Comparison of ENCODE assay signal across 8 mouse cellular contexts in genomic region chr2:32574901-32575585, GRCm38 (mm10). TPM values are rescaled to one million over a fixed set of nuclear protein-coding genes. Genes with fewer than 3 reads are reported as not detected.
A peak's percentile ranks its signal among the peaks of the same experiment; 100 is the strongest.
DNase-seq lines count a peak whose midpoint lies in the region; ATAC-seq and TF ChIP-seq lines count a peak whose summit lies in the region.

No protein-coding gene starts in this region.

- peak; percentile 34 for ATAC-seq in common myeloid progenitor, adult 5-6 weeks (replicated peaks; ENCODE audit: low read depth, poor library complexity, severe bottlenecking)
- ATAC-seq in heart, embryonic 12.5 days (ENCODE audit: insufficient number of reproducible peaks, low FRiP score) = no peak
- ATAC-seq in liver, embryonic 16.5 days (ENCODE audit: low read depth) = no peak
- no peak; the same call in 1 of the 2 replicates for ATAC-seq in neural tube, embryonic 13.5 days (ENCODE audit: low read depth)

- no peaks in the 10 kb centered on the region for H3K36me3 ChIP-seq in thymus, adult 2 months (ENCODE audit: control insufficient read depth, insufficient read depth, low read length)
- peaks cover 11% of the 10 kb centered on the region for H3K36me3 ChIP-seq in heart, embryonic 12.5 days
- peaks cover 5% of the 10 kb centered on the region; the same call in 1 of the 2 replicates for H3K36me3 ChIP-seq in liver, embryonic 16.5 days (ENCODE audit: control insufficient read depth, insufficient read depth)
- peaks cover 11% of the 10 kb centered on the region; the same call in 1 of the 2 replicates for H3K36me3 ChIP-seq in neural tube, embryonic 13.5 days

- 7% methylated on average over 26 of the region's 26 CpGs for WGBS in thymus, adult 2 months
- 3% methylated on average over 26 of the region's 26 CpGs for WGBS in heart, embryonic 12.5 days
- 3% methylated on average over 26 of the region's 26 CpGs for WGBS in liver, embryonic 16.5 days (ENCODE audit: insufficient replicate concordance)
- 1% methylated on average over 26 of the region's 26 CpGs for WGBS in neural tube, embryonic 13.5 days

- H3K9me3 ChIP-seq in heart, embryonic 12.5 days (replicated peaks) = no peaks in the 10 kb centered on the region
- H3K9me3 ChIP-seq in liver, embryonic 16.5 days (replicated peaks; ENCODE audit: control insufficient read depth, low read length) = no peaks in the 10 kb centered on the region
- H3K9me3 ChIP-seq in neural tube, embryonic 13.5 days = no peaks in the 10 kb centered on the region

- peaks cover 16% of the 10 kb centered on the region for H3K4me1 ChIP-seq in thymus, adult 2 months (replicated peaks; ENCODE audit: control insufficient read depth, insufficient read depth, low read length)
- H3K4me1 ChIP-seq in heart, embryonic 12.5 days (replicated peaks) = peaks cover 22% of the 10 kb centered on the region
- H3K4me1 ChIP-seq in liver, embryonic 16.5 days (ENCODE audit: control insufficient read depth, low read depth, low read length) = peaks cover 18% of the 10 kb centered on the region
- H3K4me1 ChIP-seq in neural tube, embryonic 13.5 days (replicated peaks) = peaks cover 32% of the 10 kb centered on the region

- no peak overlapping the region for H3K27ac ChIP-seq in thymus, adult 2 months (ENCODE audit: control insufficient read depth, insufficient read depth, low read length)
- H3K27ac ChIP-seq in heart, embryonic 12.5 days (ENCODE audit: poor library complexity, severe bottlenecking) = no peak overlapping the region
- H3K27ac ChIP-seq in liver, embryonic 16.5 days (ENCODE audit: low read length) = no peak overlapping the region
- 0 out of 2 replicates have a peak overlapping the region, but pooled peaks have one; percentile 25 for H3K27ac ChIP-seq in neural tube, embryonic 13.5 days (replicated peaks)

- TF ChIP-seq POLR2A in thymus, adult 2 months (IDR thresholded peaks at IDR 0.05; ENCODE audit: control insufficient read depth, extremely low read depth, insufficient read depth, low read length, poor library complexity) = no peak

- TF ChIP-seq CTCF in thymus, adult 2 months (IDR thresholded peaks at IDR 0.05; ENCODE audit: borderline replicate concordance, control insufficient read depth, extremely low read depth, insufficient read depth, low read length, poor library complexity) = 0 out of 2 replicates have a peak, but pooled peaks have one; percentile 43

- peak; percentile 72 for DNase-seq in thymus, adult 2 months
- no peak for DNase-seq in thymus, adult 18-20 months
- peak; percentile 53 for DNase-seq in kidney, postnatal 14 days
- DNase-seq in thymus, postnatal 4 days = peak; percentile 79

- peak overlapping the region; percentile 54 for H3K9ac ChIP-seq in heart, embryonic 12.5 days
- no peak overlapping the region for H3K9ac ChIP-seq in liver, embryonic 16.5 days (ENCODE audit: low read depth, low read length)
- H3K9ac ChIP-seq in neural tube, embryonic 13.5 days = peak overlapping the region; percentile 78

- 0 out of 2 replicates have a peak overlapping the region, but pooled peaks have one; percentile 12 for H3K4me3 ChIP-seq in thymus, adult 2 months (ENCODE audit: control insufficient read depth, insufficient read depth, low read length)
- H3K4me3 ChIP-seq in heart, embryonic 12.5 days = peak overlapping the region; percentile 45
- peak overlapping the region; percentile 22 for H3K4me3 ChIP-seq in liver, embryonic 16.5 days (ENCODE audit: low read depth, low read length)
- H3K4me3 ChIP-seq in neural tube, embryonic 13.5 days = peak overlapping the region; percentile 53

- no peaks in the 10 kb centered on the region for H3K27me3 ChIP-seq in thymus, adult 2 months (ENCODE audit: control insufficient read depth, insufficient read depth, low read length)
- peaks cover 44% of the 10 kb centered on the region for H3K27me3 ChIP-seq in heart, embryonic 12.5 days (replicated peaks)
- peaks cover 23% of the 10 kb centered on the region for H3K27me3 ChIP-seq in liver, embryonic 16.5 days (ENCODE audit: control insufficient read depth, insufficient read depth, low read depth, low read length)
- H3K27me3 ChIP-seq in neural tube, embryonic 13.5 days = peaks cover 34% of the 10 kb centered on the region

- peak overlapping the region; percentile 89 for H3K4me2 ChIP-seq in heart, embryonic 12.5 days
- H3K4me2 ChIP-seq in liver, embryonic 16.5 days (ENCODE audit: low read depth, low read length) = peak overlapping the region; percentile 51
- peak overlapping the region; percentile 95 for H3K4me2 ChIP-seq in neural tube, embryonic 13.5 days

RNA-seq across cellular contexts. Expression of gene 9430097D07Rik, which starts 0.4 kb away (rescaled TPM):
- polyA plus RNA-seq in thymus, adult 2 months (2012; rRNA removed) = not detected in 2 replicates
- total RNA-seq in common myeloid progenitor, adult 5-6 weeks (2017) = not detected in 2 replicates
- 0.18 and 0.24 TPM in 2 replicates for polyA plus RNA-seq in heart, embryonic 12.5 days (2016; fragmentation: Nextera tagmentation; extraction: Ambion mirVana)
- 0.06 TPM in 1 of 2 replicates, not detected in the other for polyA plus RNA-seq in liver, embryonic 16.5 days (2015; fragmentation: Nextera tagmentation; extraction: Ambion mirVana)
- polyA plus RNA-seq in neural tube, embryonic 13.5 days (2015; fragmentation: Nextera tagmentation; extraction: Ambion mirVana) = 0.50 and 0.71 TPM in 2 replicates

RNA-seq across cellular contexts. Expression of gene Pip5kl1, which starts 0.4 kb away (rescaled TPM):
- 0.92 and 1.1 TPM in 2 replicates for polyA plus RNA-seq in thymus, adult 2 months (2012; rRNA removed)
- not detected in 2 replicates for total RNA-seq in common myeloid progenitor, adult 5-6 weeks (2017)
- polyA plus RNA-seq in heart, embryonic 12.5 days (2016; fragmentation: Nextera tagmentation; extraction: Ambion mirVana) = 0.23 and 0.33 TPM in 2 replicates
- polyA plus RNA-seq in liver, embryonic 16.5 days (2015; fragmentation: Nextera tagmentation; extraction: Ambion mirVana) = not detected in 2 replicates
- 9.2 and 9.4 TPM in 2 replicates for polyA plus RNA-seq in neural tube, embryonic 13.5 days (2015; fragmentation: Nextera tagmentation; extraction: Ambion mirVana)

RNA-seq across cellular contexts. Expression of gene Dpm2, which starts 4.4 kb away (rescaled TPM):
- polyA plus RNA-seq in thymus, adult 2 months (2012; rRNA removed) = 158 and 173 TPM in 2 replicates
- 37.1 and 40.5 TPM in 2 replicates for total RNA-seq in common myeloid progenitor, adult 5-6 weeks (2017)
- polyA plus RNA-seq in heart, embryonic 12.5 days (2016; fragmentation: Nextera tagmentation; extraction: Ambion mirVana) = 68.0 and 71.5 TPM in 2 replicates
- polyA plus RNA-seq in liver, embryonic 16.5 days (2015; fragmentation: Nextera tagmentation; extraction: Ambion mirVana) = 44.8 and 47.9 TPM in 2 replicates
- polyA plus RNA-seq in neural tube, embryonic 13.5 days (2015; fragmentation: Nextera tagmentation; extraction: Ambion mirVana) = 128 and 143 TPM in 2 replicates

RNA-seq across cellular contexts. Expression of gene St6galnac4, which starts 11.9 kb away (rescaled TPM):
- 29.3 and 34.1 TPM in 2 replicates for polyA plus RNA-seq in thymus, adult 2 months (2012; rRNA removed)
- 25.7 and 28.8 TPM in 2 replicates for total RNA-seq in common myeloid progenitor, adult 5-6 weeks (2017)
- 45.6 and 47.2 TPM in 2 replicates for polyA plus RNA-seq in heart, embryonic 12.5 days (2016; fragmentation: Nextera tagmentation; extraction: Ambion mirVana)
- 6.0 and 7.4 TPM in 2 replicates for polyA plus RNA-seq in liver, embryonic 16.5 days (2015; fragmentation: Nextera tagmentation; extraction: Ambion mirVana)
- 25.3 and 25.9 TPM in 2 replicates for polyA plus RNA-seq in neural tube, embryonic 13.5 days (2015; fragmentation: Nextera tagmentation; extraction: Ambion mirVana)

RNA-seq across cellular contexts. Expression of gene St6galnac6, which starts 24.5 kb away (rescaled TPM):
- 18.1 and 25.9 TPM in 2 replicates for polyA plus RNA-seq in thymus, adult 2 months (2012; rRNA removed)
- total RNA-seq in common myeloid progenitor, adult 5-6 weeks (2017) = 12.7 and 22.9 TPM in 2 replicates
- 31.6 and 35.3 TPM in 2 replicates for polyA plus RNA-seq in heart, embryonic 12.5 days (2016; fragmentation: Nextera tagmentation; extraction: Ambion mirVana)
- polyA plus RNA-seq in liver, embryonic 16.5 days (2015; fragmentation: Nextera tagmentation; extraction: Ambion mirVana) = 12.0 and 12.8 TPM in 2 replicates
- 9.4 and 11.0 TPM in 2 replicates for polyA plus RNA-seq in neural tube, embryonic 13.5 days (2015; fragmentation: Nextera tagmentation; extraction: Ambion mirVana)

Comparison
In these comparisons a context has a peak if more than half of its experiments do, and no peak if none do; other contexts are left out.
1. DNase-seq: peak in thymus, adult 2 months (single experiment), kidney, postnatal 14 days (single experiment) and thymus, postnatal 4 days (single experiment); none in thymus, adult 18-20 months (0 of 2).
2. Peak in every context shown above with its lines, with median percentiles within 50 percentile points of each other: H3K4me3 ChIP-seq and H3K4me2 ChIP-seq.